Mouse (Mus musculus) E14TG2a.4 (cell line): ENCODE results near the gene Gm11549.

Source experiments
- CTCF ChIP-seq: conservative IDR thresholded peaks from 2 replicates; pipeline ENCODE4 v1.5.1; 2014; ENCODE audit warnings: low read length
- POU5F1 ChIP-seq: IDR thresholded peaks from 2 replicates; pipeline ENCODE4 v1.6.1; 2014; ENCODE audit warnings: low read length, borderline replicate concordance

DNA sequence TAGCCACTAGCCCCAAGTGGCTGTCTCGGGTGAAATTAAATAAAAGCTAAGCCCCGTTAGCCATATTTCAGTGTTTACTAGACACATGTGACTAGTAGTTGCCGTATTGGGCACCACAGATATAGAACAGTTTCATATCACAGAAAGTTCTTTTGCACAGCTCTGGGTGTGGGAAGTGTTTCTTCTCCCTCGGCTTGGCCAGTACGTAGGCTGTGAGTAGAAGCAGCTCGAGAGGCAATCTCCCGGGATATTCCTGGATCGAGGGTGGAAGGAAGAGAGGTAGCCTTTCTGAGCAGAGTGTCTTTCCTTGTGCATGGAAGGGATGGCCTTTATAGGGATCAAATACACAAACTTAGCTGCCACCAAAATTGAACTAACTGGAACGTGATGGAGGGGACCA, 5.4 kb downstream of the Gm11549 start:
- TF ChIP-seq CTCF = no peak
- TF ChIP-seq POU5F1 = no peak
